Comparison of ENCODE assay signal across 27 mouse cellular contexts in genomic region chr5:151379210-151379609, GRCm38 (mm10). TPM values are rescaled to one million over a fixed set of nuclear protein-coding genes. Genes with fewer than 3 reads are reported as not detected.
A peak's percentile ranks its signal among the peaks of the same experiment; 100 is the strongest.
DNase-seq lines count a peak whose midpoint lies in the region; ATAC-seq and TF ChIP-seq lines count a peak whose summit lies in the region.
"Had no signal": no experiment of that assay in that cellular context is flagged by ENCODE, and none has a peak within 500 bp of the region (broad histone marks: within the 10 kb centered on the region; RNA-seq: fewer than 3 reads in every experiment).

No protein-coding gene starts in this region.

- no peak for TF ChIP-seq RAD21 in CH12.LX (IDR thresholded peaks at IDR 0.05; ENCODE audit: low read depth, low read length)

- no peaks in the 10 kb centered on the region for H3K36me3 ChIP-seq in embryonic facial prominence, embryonic 14.5 days (ENCODE audit: control insufficient read depth, insufficient read depth, low read length)
- H3K36me3 ChIP-seq in embryonic facial prominence, embryonic 10.5 days (replicated peaks): no peaks in the 10 kb centered on the region
- H3K36me3 ChIP-seq in C2C12 (ENCODE audit: control insufficient read depth, insufficient read depth) (no peaks in the 10 kb centered on the region), CH12.LX (replicated peaks in 1 of 2; ENCODE audit: control insufficient read depth in 1 of 2, insufficient read depth in 1 of 2, low read length in 1 of 2) (no peaks in the 10 kb centered on the region), myocyte (ENCODE audit: control insufficient read depth, insufficient read depth) (no peaks in the 10 kb centered on the region)
- no peaks in the 10 kb centered on the region for H3K36me3 ChIP-seq in midbrain, embryonic 10.5 days

- no peak overlapping the region for H3K9ac ChIP-seq in embryonic facial prominence, embryonic 14.5 days (ENCODE audit: low read depth, low read length)
- no peak overlapping the region for H3K9ac ChIP-seq in CH12.LX (ENCODE audit: insufficient read depth, low read depth)

- no peaks in the 10 kb centered on the region for H3K79me2 ChIP-seq in C2C12 (ENCODE audit: control insufficient read depth, insufficient read depth)
- H3K79me2 ChIP-seq in CH12.LX (replicated peaks; ENCODE audit: control insufficient read depth, extremely low read depth, insufficient read depth, poor library complexity, severe bottlenecking): no peaks in the 10 kb centered on the region
- H3K79me2 ChIP-seq in myocyte (ENCODE audit: control insufficient read depth, insufficient read depth): no peaks in the 10 kb centered on the region

- dilution Hi-C loops in CH12.LX (cut with MboI; ENCODE audit: extremely low pct_ligation_motif_present, extremely low pct_unique_long_range_greater_than_20kb, low sequenced_read_pairs): no loop called here

- WGBS in embryonic facial prominence, embryonic 14.5 days: 78% methylated on average over 2 of the region's 2 CpGs
- 83% methylated on average over 2 of the region's 2 CpGs for WGBS in embryonic facial prominence, embryonic 10.5 days
- WGBS in midbrain, embryonic 10.5 days: 90% methylated on average over 2 of the region's 2 CpGs

- TF ChIP-seq EP300 in CH12.LX (IDR thresholded peaks at IDR 0.05; ENCODE audit: low read length): no peak; the same call in 1 of the 2 replicates

- no peak overlapping the region for H3K4me2 ChIP-seq in embryonic facial prominence, embryonic 14.5 days (ENCODE audit: low read depth, low read length)
- H3K4me2 ChIP-seq in CH12.LX (ENCODE audit: insufficient read depth, low read depth, poor library complexity, severe bottlenecking) (no peak overlapping the region), myocyte (ENCODE audit: low read depth) (peak overlapping the region; percentile 10)

- TF ChIP-seq CTCF in C2C12 (IDR thresholded peaks at IDR 0.05; ENCODE audit: control insufficient read depth, insufficient read depth, insufficient read length) (no peak), CH12.LX (conservative IDR thresholded peaks at IDR 0.05 in 1 of 2, IDR thresholded peaks at IDR 0.05 in 1 of 2; ENCODE audit: low read depth in 2 of 2, low read length in 2 of 2) (no peak)

- no peaks in the 10 kb centered on the region for H3K9me3 ChIP-seq in embryonic facial prominence, embryonic 14.5 days (ENCODE audit: control insufficient read depth, low read length)
- no peaks in the 10 kb centered on the region for H3K9me3 ChIP-seq in embryonic facial prominence, embryonic 10.5 days
- no peaks in the 10 kb centered on the region for H3K9me3 ChIP-seq in CH12.LX (replicated peaks; ENCODE audit: low read length)
- H3K9me3 ChIP-seq in midbrain, embryonic 10.5 days (replicated peaks): no peaks in the 10 kb centered on the region
- H3K9me3 ChIP-seq: G1E had no signal

- in situ Hi-C loops in CH12.LX (cut with MboI; ENCODE audit: low pct_ligation_motif_present, low pct_unique_long_range_greater_than_20kb, low sequenced_read_pairs): no loop called here

- no peaks in the 10 kb centered on the region for H3K79me3 ChIP-seq in C2C12 (ENCODE audit: low read depth)

- ATAC-seq in embryonic facial prominence, embryonic 14.5 days (ENCODE audit: low read depth): no peak
- ATAC-seq: activated CD4-positive, CD25-positive, alpha-beta regulatory T cell, adult 4 months; CD4-positive, CD25-positive, alpha-beta regulatory T cell, adult 4 months; Patski had no signal

- TF ChIP-seq POLR2A in CH12.LX (IDR thresholded peaks at IDR 0.05; ENCODE audit: low read depth, low read length) (no peak), myocyte (IDR thresholded peaks at IDR 0.05; ENCODE audit: insufficient read length, low read depth) (no peak)

- H3ac ChIP-seq in C2C12 (ENCODE audit: control insufficient read depth, insufficient read length, low read depth) (no peak overlapping the region), myocyte (ENCODE audit: control insufficient read depth, insufficient read length) (no peak overlapping the region)

- intact Hi-C loops in left cerebral cortex, postnatal 4 days (cut with DNase I): no loop called here

- H3K27ac ChIP-seq in embryonic facial prominence, embryonic 14.5 days (replicated peaks; ENCODE audit: low read depth, low read length): no peak overlapping the region
- H3K27ac ChIP-seq in embryonic facial prominence, embryonic 10.5 days (replicated peaks): no peak overlapping the region
- H3K27ac ChIP-seq in CH12.LX (ENCODE audit: insufficient read depth, low read depth): no peak overlapping the region
- no peak overlapping the region for H3K27ac ChIP-seq in midbrain, embryonic 10.5 days (replicated peaks)

- H3K27me3 ChIP-seq in embryonic facial prominence, embryonic 14.5 days (replicated peaks; ENCODE audit: control insufficient read depth, insufficient read depth, low read length): no peaks in the 10 kb centered on the region
- no peaks in the 10 kb centered on the region for H3K27me3 ChIP-seq in embryonic facial prominence, embryonic 10.5 days (replicated peaks; ENCODE audit: low read depth, poor library complexity, severe bottlenecking)
- H3K27me3 ChIP-seq in C2C12 (ENCODE audit: control insufficient read depth, insufficient read depth, insufficient read length): no peaks in the 10 kb centered on the region
- H3K27me3 ChIP-seq in CH12.LX (replicated peaks): no peaks in the 10 kb centered on the region
- H3K27me3 ChIP-seq in myocyte (ENCODE audit: control insufficient read depth, insufficient read depth, insufficient read length): no peaks in the 10 kb centered on the region
- no peaks in the 10 kb centered on the region for H3K27me3 ChIP-seq in midbrain, embryonic 10.5 days (ENCODE audit: low read depth, poor library complexity, severe bottlenecking)
- H3K27me3 ChIP-seq: Patski had no signal

- DNase-seq in embryonic facial prominence, embryonic 14.5 days (ENCODE audit: low spot score): peak; percentile 34
- DNase-seq in embryonic facial prominence, embryonic 10.5 days (ENCODE audit: low spot score): no peak
- DNase-seq in CH12.LX (ENCODE audit: extremely low read depth): peak; percentile 26
- no peak for DNase-seq in midbrain, embryonic 10.5 days (ENCODE audit: low spot score)
- DNase-seq in liver: no peak
- no peak for DNase-seq in left cerebral cortex, postnatal 4 days
- DNase-seq: adrenal gland, adult 2 months; adrenal gland, adult 8-10 months; adrenal gland, postnatal 10 days; adrenal gland, postnatal 14 days; adrenal gland, postnatal 25 days; adrenal gland, postnatal 36 days; B cell, adult 2 months; cerebellum, adult 11 months; cerebellum, adult 11-12 months; cerebellum, adult 18-20 months; cerebellum, adult 2 months had no signal

- H3K4me1 ChIP-seq in embryonic facial prominence, embryonic 14.5 days (ENCODE audit: control insufficient read depth, insufficient read depth, low read length): no peaks in the 10 kb centered on the region
- no peaks in the 10 kb centered on the region for H3K4me1 ChIP-seq in embryonic facial prominence, embryonic 10.5 days
- peaks cover 7 to 21% of the 10 kb centered on the region in 2 experiments for H3K4me1 ChIP-seq in CH12.LX (ENCODE audit: control insufficient read depth in 1 of 2, insufficient read depth in 2 of 2)
- no peaks in the 10 kb centered on the region for H3K4me1 ChIP-seq in midbrain, embryonic 10.5 days

- no peak overlapping the region for H3K4me3 ChIP-seq in embryonic facial prominence, embryonic 14.5 days (ENCODE audit: low read depth, low read length)
- H3K4me3 ChIP-seq in embryonic facial prominence, embryonic 10.5 days: no peak overlapping the region
- H3K4me3 ChIP-seq in C2C12 (ENCODE audit: insufficient read depth, poor library complexity, severe bottlenecking) (no peak overlapping the region), CH12.LX (replicated peaks in 1 of 3; ENCODE audit: low read depth in 2 of 3, low read length in 2 of 3, poor library complexity in 1 of 3) (no peak overlapping the region), myocyte (no peak overlapping the region)
- H3K4me3 ChIP-seq in midbrain, embryonic 10.5 days: no peak overlapping the region

TF ChIP-seq in C2C12, 6 proteins besides CTCF, POLR2A, EP300 and RAD21:
- TF ChIP-seq MAX (IDR thresholded peaks at IDR 0.05): no peak
- no peak for TF ChIP-seq CEBPB (IDR thresholded peaks at IDR 0.05; ENCODE audit: low read depth)
- peak; percentile 54 for TF ChIP-seq MYOD1 (IDR thresholded peaks at IDR 0.05; ENCODE audit: control insufficient read depth, insufficient read length, low read depth)
TF ChIP-seq in C2C12: peak in this region for 1.

TF ChIP-seq in CH12.LX, 34 proteins besides CTCF, POLR2A, EP300 and RAD21 (continues in another document):
- TF ChIP-seq TBP (conservative IDR thresholded peaks at IDR 0.05; ENCODE audit: low read depth, low read length): no peak
- no peak for TF ChIP-seq ZMIZ1 (IDR thresholded peaks at IDR 0.05; ENCODE audit: low read depth, low read length)
- TF ChIP-seq TCF12 (IDR thresholded peaks at IDR 0.05; ENCODE audit: low read depth, low read length): no peak
- no peak for TF ChIP-seq ZC3H11A (IDR thresholded peaks at IDR 0.05; ENCODE audit: low read depth, low read length)
- no peak for TF ChIP-seq ZKSCAN1 (IDR thresholded peaks at IDR 0.05; ENCODE audit: borderline replicate concordance, low read depth, low read length)
- no peak for TF ChIP-seq ETS1 (conservative IDR thresholded peaks at IDR 0.05; ENCODE audit: low read depth, low read length)
- TF ChIP-seq CHD1 (IDR thresholded peaks at IDR 0.05; ENCODE audit: low read depth, low read length): no peak
- no peak for TF ChIP-seq SIN3A (IDR thresholded peaks at IDR 0.05; ENCODE audit: low read length)

TF ChIP-seq in myocyte, 11 proteins besides CTCF, POLR2A, EP300 and RAD21 (continues in another document):
- TF ChIP-seq MAX (IDR thresholded peaks at IDR 0.05; ENCODE audit: low read depth) (no peak), TCF3 (IDR thresholded peaks at IDR 0.05; ENCODE audit: insufficient read length, low read depth) (no peak), USF1 (IDR thresholded peaks at IDR 0.05; ENCODE audit: low read depth) (no peak), MYOG (IDR thresholded peaks at IDR 0.05; ENCODE audit: control insufficient read depth in 1 of 3, insufficient read depth in 1 of 3, insufficient read length in 2 of 3, low read depth in 2 of 3) (no peak), SRF (IDR thresholded peaks at IDR 0.05; ENCODE audit: control insufficient read depth, insufficient read length, low read depth) (no peak), POLR2AphosphoS2 (IDR thresholded peaks at IDR 0.05; ENCODE audit: insufficient read length, low read depth) (no peak), E2F4 (IDR thresholded peaks at IDR 0.05; ENCODE audit: insufficient read depth) (no peak), TCF12 (IDR thresholded peaks at IDR 0.05; ENCODE audit: insufficient read depth, poor library complexity, severe bottlenecking) (no peak)

RNA-seq across cellular contexts. Expression of gene Gm42906, which starts 48.8 kb away (rescaled TPM):
- polyA plus RNA-seq in embryonic facial prominence, embryonic 14.5 days (2014; fragmentation: Nextera tagmentation; extraction: Ambion mirVana): not detected in 2 replicates
- not detected in 2 replicates for polyA plus RNA-seq in embryonic facial prominence, embryonic 10.5 days (2016; fragmentation: Nextera tagmentation; extraction: Ambion mirVana)
- not detected for polyA plus RNA-seq in C2C12 (2012; fragmentation: generic; extraction: Trizol)
- not detected in 2 replicates for total RNA-seq in CH12.LX (2012; rRNA removed)
- not detected in 2 replicates for total RNA-seq in CH12.LX (2014; rRNA removed)
- not detected in 2 replicates for polyA plus RNA-seq in CH12.LX (2012; ENCODE audit: insufficient read length, low read depth)
- not detected for polyA plus RNA-seq in myocyte (2012; fragmentation: generic; extraction: Trizol)
- not detected in 2 replicates for polyA plus RNA-seq in midbrain, embryonic 10.5 days (2016; fragmentation: Nextera tagmentation; extraction: Ambion mirVana)
- total RNA-seq in left cerebral cortex, postnatal 4 days (2021): not detected
- total RNA-seq: adrenal gland, adult 2 months; adrenal gland, postnatal 10 days; adrenal gland, postnatal 14 days; adrenal gland, postnatal 36 days; adrenal gland, postnatal 4 days; ES-E14; G1E; MEL had no signal
- polyA plus RNA-seq: activated CD4-positive, CD25-positive, alpha-beta regulatory T cell, adult 4 months; adrenal gland, adult 2 months; brain, embryonic 14.5 days; CD4-positive, CD25-positive, alpha-beta regulatory T cell, adult 4 months; cerebellum, adult 2 months; G1E; Patski had no signal

Comparison
In these comparisons a context has a peak if more than half of its experiments do, and no peak if none do; other contexts are left out.
1. DNase-seq: peak in embryonic facial prominence, embryonic 14.5 days (single experiment) and CH12.LX (single experiment); none in embryonic facial prominence, embryonic 10.5 days (single experiment), midbrain, embryonic 10.5 days (single experiment), liver (single experiment) and left cerebral cortex, postnatal 4 days (single experiment).